Comparison of ENCODE assay signal across 24 mouse cellular contexts in the genomic region with DNA sequence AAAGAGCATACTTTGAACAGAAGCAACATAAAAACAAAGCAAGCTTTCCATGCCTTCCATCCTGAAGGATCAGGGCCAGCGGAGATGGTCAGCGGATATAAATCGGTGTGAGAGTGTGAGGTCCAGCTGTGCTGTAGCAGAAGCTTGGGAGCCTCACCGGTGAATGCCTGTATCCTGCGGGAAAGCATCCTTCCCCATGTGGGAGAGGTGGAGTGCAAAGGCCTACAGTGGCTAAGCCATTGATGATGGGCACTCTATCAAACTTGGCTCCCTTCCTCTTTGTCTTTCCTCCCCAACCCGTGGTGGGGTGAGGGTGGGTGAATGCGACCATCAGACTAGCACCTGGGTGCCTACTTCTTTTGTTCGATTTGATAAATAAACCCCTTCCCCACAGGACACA.
A peak's percentile ranks its signal among the peaks of the same experiment; 100 is the strongest.
DNase-seq lines count a peak whose midpoint lies in the region; ATAC-seq and TF ChIP-seq lines count a peak whose summit lies in the region.
"Had no signal": no experiment of that assay in that cellular context is flagged by ENCODE, and none has a peak within 500 bp of the region (broad histone marks: within the 10 kb centered on the region; RNA-seq: fewer than 3 reads in every experiment).

No protein-coding gene starts in this region.

- no peaks in the 10 kb centered on the region for H3K9me3 ChIP-seq in forebrain, embryonic 11.5 days (ENCODE audit: control insufficient read depth, low read length)
- no peaks in the 10 kb centered on the region for H3K9me3 ChIP-seq in forebrain, embryonic 10.5 days
- H3K9me3 ChIP-seq in heart, embryonic 10.5 days = no peaks in the 10 kb centered on the region
- H3K9me3 ChIP-seq in midbrain, embryonic 11.5 days (ENCODE audit: control insufficient read depth, low read length) = no peaks in the 10 kb centered on the region
- H3K9me3 ChIP-seq in midbrain, postnatal 0 days (ENCODE audit: low read length) = no peaks in the 10 kb centered on the region
- H3K9me3 ChIP-seq: embryonic facial prominence, embryonic 10.5 days; embryonic facial prominence, embryonic 12.5 days; forebrain, embryonic 13.5 days; forebrain, embryonic 15.5 days; G1E had no signal

- DNase-seq in forebrain, embryonic 11.5 days (ENCODE audit: low spot score) = peak; percentile 46
- no peak for DNase-seq in forebrain, embryonic 10.5 days (ENCODE audit: extremely low spot score, low spot score)
- peak; percentile 61 for DNase-seq in heart, embryonic 10.5 days (ENCODE audit: low spot score)
- DNase-seq in heart, adult 8-10 months (ENCODE audit: low spot score) = no peak
- DNase-seq in midbrain, embryonic 11.5 days (ENCODE audit: low spot score, missing footprints) = peak; percentile 62
- no peak for DNase-seq in midbrain, postnatal 0 days (ENCODE audit: low spot score)
- DNase-seq: adrenal gland, adult 8-10 months; adrenal gland, postnatal 14 days; adrenal gland, postnatal 36 days; B cell, adult 2 months; cerebellum, adult 11-12 months; cerebellum, adult 2 months; cerebellum, adult 9-10 months; cerebellum, postnatal 10 days; cerebellum, postnatal 25 days; forebrain, postnatal 0 days had no signal

- H3K4me1 ChIP-seq in forebrain, embryonic 11.5 days (replicated peaks; ENCODE audit: control insufficient read depth, insufficient read depth, low read length) = no peaks in the 10 kb centered on the region; the same call in 1 of the 2 replicates
- H3K4me1 ChIP-seq in forebrain, embryonic 10.5 days = peaks cover 43% of the 10 kb centered on the region
- peaks cover 35% of the 10 kb centered on the region for H3K4me1 ChIP-seq in heart, embryonic 10.5 days
- H3K4me1 ChIP-seq in midbrain, embryonic 11.5 days (ENCODE audit: control insufficient read depth, insufficient read depth, low read length) = peaks cover 3% of the 10 kb centered on the region
- no peaks in the 10 kb centered on the region for H3K4me1 ChIP-seq in midbrain, postnatal 0 days (ENCODE audit: insufficient read depth, low read length)

- no peak overlapping the region for H3K27ac ChIP-seq in forebrain, embryonic 11.5 days (ENCODE audit: low read depth, low read length)
- no peak overlapping the region for H3K27ac ChIP-seq in forebrain, embryonic 10.5 days
- no peak overlapping the region for H3K27ac ChIP-seq in heart, embryonic 10.5 days
- no peak overlapping the region for H3K27ac ChIP-seq in midbrain, embryonic 11.5 days (ENCODE audit: low read depth, low read length)
- H3K27ac ChIP-seq in midbrain, postnatal 0 days (ENCODE audit: low read depth, low read length) = no peak overlapping the region
- H3K27ac ChIP-seq: embryonic facial prominence, embryonic 12.5 days; forebrain, embryonic 13.5 days; forebrain, embryonic 15.5 days had no signal

- H3K4me2 ChIP-seq in forebrain, embryonic 11.5 days (ENCODE audit: low read depth, low read length, severe bottlenecking) = no peak overlapping the region
- no peak overlapping the region for H3K4me2 ChIP-seq in midbrain, embryonic 11.5 days
- no peak overlapping the region for H3K4me2 ChIP-seq in midbrain, postnatal 0 days (ENCODE audit: low read depth, low read length, poor library complexity, severe bottlenecking)
- H3K4me2 ChIP-seq: embryonic facial prominence, embryonic 12.5 days; forebrain, embryonic 13.5 days; forebrain, embryonic 15.5 days had no signal

- no peak overlapping the region for H3K9ac ChIP-seq in forebrain, embryonic 11.5 days (ENCODE audit: low read length)
- no peak overlapping the region for H3K9ac ChIP-seq in midbrain, embryonic 11.5 days (ENCODE audit: low read length)
- H3K9ac ChIP-seq in midbrain, postnatal 0 days (replicated peaks; ENCODE audit: low read length, poor library complexity, severe bottlenecking) = no peak overlapping the region
- H3K9ac ChIP-seq: embryonic facial prominence, embryonic 12.5 days; forebrain, embryonic 13.5 days; forebrain, embryonic 15.5 days; forebrain, postnatal 0 days had no signal

- no peak overlapping the region for H3K4me3 ChIP-seq in forebrain, embryonic 11.5 days (ENCODE audit: low read depth, low read length)
- no peak overlapping the region for H3K4me3 ChIP-seq in forebrain, embryonic 10.5 days
- no peak overlapping the region for H3K4me3 ChIP-seq in heart, embryonic 10.5 days
- H3K4me3 ChIP-seq in midbrain, embryonic 11.5 days (ENCODE audit: low read depth, low read length) = no peak overlapping the region
- H3K4me3 ChIP-seq in midbrain, postnatal 0 days (ENCODE audit: low read depth, low read length) = no peak overlapping the region
- H3K4me3 ChIP-seq: embryonic facial prominence, embryonic 10.5 days; embryonic facial prominence, embryonic 12.5 days; forebrain, embryonic 13.5 days; forebrain, embryonic 15.5 days had no signal

- H3K27me3 ChIP-seq in forebrain, embryonic 11.5 days (ENCODE audit: control insufficient read depth, insufficient read depth, low read length) = no peaks in the 10 kb centered on the region
- peaks cover 11% of the 10 kb centered on the region; the same call in 1 of the 2 replicates for H3K27me3 ChIP-seq in forebrain, embryonic 10.5 days (ENCODE audit: poor library complexity, severe bottlenecking)
- no peaks in the 10 kb centered on the region for H3K27me3 ChIP-seq in heart, embryonic 10.5 days (ENCODE audit: insufficient read depth, poor library complexity, severe bottlenecking)
- no peaks in the 10 kb centered on the region for H3K27me3 ChIP-seq in midbrain, embryonic 11.5 days (ENCODE audit: control insufficient read depth, insufficient read depth, low read length)
- no peaks in the 10 kb centered on the region for H3K27me3 ChIP-seq in midbrain, postnatal 0 days (ENCODE audit: insufficient read depth, low read length)
- H3K27me3 ChIP-seq: embryonic facial prominence, embryonic 12.5 days; forebrain, embryonic 13.5 days; forebrain, embryonic 15.5 days; Patski had no signal

- TF ChIP-seq CTCF in midbrain, postnatal 0 days (IDR thresholded peaks at IDR 0.05) = no peak

- no peak for ATAC-seq in forebrain, embryonic 11.5 days (replicated peaks; ENCODE audit: low FRiP score)
- no peak for ATAC-seq in midbrain, embryonic 11.5 days (ENCODE audit: low FRiP score)
- ATAC-seq in midbrain, postnatal 0 days (ENCODE audit: low FRiP score) = no peak
- ATAC-seq: activated CD4-positive, CD25-positive, alpha-beta regulatory T cell, adult 4 months; CD4-positive, CD25-positive, alpha-beta regulatory T cell, adult 4 months; forebrain, embryonic 13.5 days; forebrain, embryonic 15.5 days; forebrain, postnatal 0 days; Patski had no signal

- no peaks in the 10 kb centered on the region for H3K36me3 ChIP-seq in forebrain, embryonic 11.5 days (ENCODE audit: control insufficient read depth, insufficient read depth, low read length)
- H3K36me3 ChIP-seq in forebrain, embryonic 10.5 days (replicated peaks) = no peaks in the 10 kb centered on the region
- H3K36me3 ChIP-seq in heart, embryonic 10.5 days = no peaks in the 10 kb centered on the region
- no peaks in the 10 kb centered on the region for H3K36me3 ChIP-seq in midbrain, embryonic 11.5 days (ENCODE audit: control insufficient read depth, insufficient read depth, low read length)
- no peaks in the 10 kb centered on the region for H3K36me3 ChIP-seq in midbrain, postnatal 0 days (ENCODE audit: insufficient read depth, low read length)
- H3K36me3 ChIP-seq: embryonic facial prominence, embryonic 10.5 days; embryonic facial prominence, embryonic 12.5 days; forebrain, embryonic 15.5 days; G1E had no signal

- 85% methylated on average over 8 of the region's 8 CpGs for WGBS in forebrain, embryonic 11.5 days
- 76% methylated on average over 8 of the region's 8 CpGs for WGBS in forebrain, embryonic 10.5 days
- WGBS in heart, embryonic 10.5 days = 70% methylated on average over 8 of the region's 8 CpGs
- 80% methylated on average over 8 of the region's 8 CpGs for WGBS in midbrain, embryonic 11.5 days
- WGBS in midbrain, postnatal 0 days = 79% methylated on average over 8 of the region's 8 CpGs

Comparison
In these comparisons a context has a peak if more than half of its experiments do, and no peak if none do; other contexts are left out.
1. DNase-seq: peak in forebrain, embryonic 11.5 days (single experiment), heart, embryonic 10.5 days (single experiment) and midbrain, embryonic 11.5 days (single experiment); none in forebrain, embryonic 10.5 days (single experiment), heart, adult 8-10 months (single experiment) and midbrain, postnatal 0 days (single experiment).